Mouse (Mus musculus) testis, postnatal 14 days (tissue): ENCODE results near the gene Syndig1l.

Experiments used
- DNase-seq: peaks from one replicate; pipeline ENCODE4 v3.0.0; 2021; ENCODE audit warnings: low spot score

The Syndig1l gene

GRCm38 (mm10) chr12:84674666-84675526 lies 23.7 kb downstream of the Syndig1l start:
- no peak for DNase-seq

GRCm38 (mm10) chr12:84671646-84672045 lies 27.0 kb downstream of the Syndig1l start:
- no peak for DNase-seq

GRCm38 (mm10) chr12:84670555-84670954 lies 28.1 kb downstream of the Syndig1l start:
- no peak for DNase-seq

- DNase-seq, result peak; percentile 33
These were observed 44.7 kb downstream of the Syndig1l start for GRCm38 (mm10) chr12:84653912-84654311.

- no peak for DNase-seq
These were observed 48.4 kb downstream of the Syndig1l start for GRCm38 (mm10) chr12:84650234-84650633.

- DNase-seq, result no peak
These were observed 58.0 kb downstream of the Syndig1l start, which contains the start of gene Vrtn for GRCm38 (mm10) chr12:84640654-84641053. Vrtn (plus strand) TSS chr12:84641019.

GRCm38 (mm10) chr12:84640253-84640652 lies 58.4 kb downstream of the Syndig1l start:
- DNase-seq, result no peak

GRCm38 (mm10) chr12:84631867-84632266 lies 66.8 kb downstream of the Syndig1l start:
- DNase-seq, result no peak
